17 mouse cellular contexts compared by ENCODE assay signal in genomic region chr5:139809397-139809796, GRCm38 (mm10). TPM values are rescaled to one million over a fixed set of nuclear protein-coding genes. Genes with fewer than 3 reads are reported as not detected.
DNase-seq lines count a peak whose midpoint lies in the region; ATAC-seq and TF ChIP-seq lines count a peak whose summit lies in the region.
"Had no signal": no experiment of that assay in that cellular context is flagged by ENCODE, and none has a peak within 500 bp of the region (broad histone marks: within the 10 kb centered on the region; RNA-seq: fewer than 3 reads in every experiment).

No protein-coding gene starts in this region.

- peaks cover 26% of the 10 kb centered on the region for H3K36me3 ChIP-seq in G1E (replicated peaks)
- H3K36me3 ChIP-seq in liver, embryonic 12.5 days: peaks cover 21% of the 10 kb centered on the region
- no peaks in the 10 kb centered on the region for H3K36me3 ChIP-seq in hindbrain, embryonic 16.5 days (ENCODE audit: control insufficient read depth, insufficient read depth, low read length)
- H3K36me3 ChIP-seq: embryonic facial prominence, embryonic 12.5 days; stomach, embryonic 15.5 days had no signal

- H3K4me1 ChIP-seq in G1E (ENCODE audit: insufficient read depth, low read depth, low read length): peaks cover 71% of the 10 kb centered on the region
- H3K4me1 ChIP-seq in liver, embryonic 12.5 days: peaks cover 80% of the 10 kb centered on the region
- no peaks in the 10 kb centered on the region for H3K4me1 ChIP-seq in hindbrain, embryonic 16.5 days (ENCODE audit: control insufficient read depth, insufficient read depth, low read depth, low read length)
- H3K4me1 ChIP-seq: embryonic facial prominence, embryonic 12.5 days had no signal

- peak overlapping the region; percentile 73; the same call in 1 of the 2 replicates for H3K27ac ChIP-seq in liver, embryonic 12.5 days
- H3K27ac ChIP-seq in hindbrain, embryonic 16.5 days (ENCODE audit: low read depth, low read length): no peak overlapping the region
- H3K27ac ChIP-seq: embryonic facial prominence, embryonic 12.5 days; macrophage; stomach, embryonic 15.5 days had no signal

- TF ChIP-seq CTCF in G1E (IDR thresholded peaks at IDR 0.05; ENCODE audit: low read depth, low read length): peak; percentile 10; the same call in 1 of the 2 replicates

- ATAC-seq in G1E (ENCODE audit: extremely low read depth, insufficient number of reproducible peaks, low FRiP score, poor library complexity, severe bottlenecking): no peak
- ATAC-seq in liver, embryonic 12.5 days: no peak
- no peak for ATAC-seq in hindbrain, embryonic 16.5 days

- no peak overlapping the region for H3K4me2 ChIP-seq in liver, embryonic 12.5 days
- no peak overlapping the region for H3K4me2 ChIP-seq in hindbrain, embryonic 16.5 days (ENCODE audit: low read length)
- H3K4me2 ChIP-seq: embryonic facial prominence, embryonic 12.5 days; stomach, embryonic 15.5 days had no signal

- 39% methylated on average over 4 of the region's 4 CpGs for WGBS in liver, embryonic 12.5 days (ENCODE audit: insufficient replicate concordance)
- WGBS in hindbrain, embryonic 16.5 days: 61% methylated on average over 4 of the region's 4 CpGs

- H3K9me3 ChIP-seq in G1E (replicated peaks): peaks cover 9% of the 10 kb centered on the region
- no peaks in the 10 kb centered on the region; the same call in 1 of the 2 replicates for H3K9me3 ChIP-seq in liver, embryonic 12.5 days (replicated peaks)
- H3K9me3 ChIP-seq in hindbrain, embryonic 16.5 days (ENCODE audit: control insufficient read depth, low read length): no peaks in the 10 kb centered on the region
- H3K9me3 ChIP-seq: embryonic facial prominence, embryonic 12.5 days; stomach, embryonic 15.5 days had no signal

- H3K9ac ChIP-seq in liver, embryonic 12.5 days: no peak overlapping the region
- no peak overlapping the region for H3K9ac ChIP-seq in hindbrain, embryonic 16.5 days (ENCODE audit: low read depth, low read length)
- H3K9ac ChIP-seq: embryonic facial prominence, embryonic 12.5 days; stomach, embryonic 15.5 days had no signal

- H3K27me3 ChIP-seq in G1E (ENCODE audit: insufficient read depth, low read length): no peaks in the 10 kb centered on the region; the same call in 1 of the 2 replicates
- peaks cover 20% of the 10 kb centered on the region for H3K27me3 ChIP-seq in liver, embryonic 12.5 days (replicated peaks)
- peaks cover 10% of the 10 kb centered on the region for H3K27me3 ChIP-seq in hindbrain, embryonic 16.5 days (replicated peaks; ENCODE audit: control insufficient read depth, insufficient read depth, low read length)

- H3K4me3 ChIP-seq in G1E (ENCODE audit: low read depth, low read length): no peak overlapping the region
- no peak overlapping the region for H3K4me3 ChIP-seq in liver, embryonic 12.5 days
- H3K4me3 ChIP-seq in hindbrain, embryonic 16.5 days (ENCODE audit: low read length): no peak overlapping the region
- H3K4me3 ChIP-seq: embryonic facial prominence, embryonic 12.5 days; myocyte; stomach, embryonic 15.5 days had no signal

- peak; percentile 10 for DNase-seq in kidney, adult 11 months
- DNase-seq in kidney, postnatal 10 days: no peak
- DNase-seq in 416B (ENCODE audit: low read depth): peak; percentile 67
- no peak for DNase-seq in G1E (ENCODE audit: low spot score)
- DNase-seq in cerebellum, postnatal 36 days: no peak
- DNase-seq in layer of hippocampus, adult 9-10 months (ENCODE audit: low spot score): no peak
- DNase-seq: adrenal gland, postnatal 14 days; cerebellum, adult 9-10 months; heart, postnatal 10 days; kidney, adult 9 months had no signal

RNA-seq across cellular contexts. Expression of gene Tmem184a, which starts 10.3 kb away (rescaled TPM):
- total RNA-seq in G1E (2014; fragmentation: Nextera tagmentation): 2.4 and 3.4 TPM in 2 replicates
- 1.0 and 1.3 TPM in 2 replicates for total RNA-seq in G1E (2017)
- polyA plus RNA-seq in G1E (2012): 4.2 and 5.7 TPM in 2 replicates
- polyA plus RNA-seq in liver, embryonic 12.5 days (2016; fragmentation: Nextera tagmentation; extraction: Ambion mirVana): 1.6 TPM in 2 replicates
- 0.05 and 0.09 TPM in 2 replicates for polyA plus RNA-seq in hindbrain, embryonic 16.5 days (2015; fragmentation: Nextera tagmentation; extraction: Ambion mirVana)
- polyA plus RNA-seq: macrophage had no signal

RNA-seq across cellular contexts. Expression of gene Gm26938, which starts 16.8 kb away (rescaled TPM):
- total RNA-seq in G1E (2014; fragmentation: Nextera tagmentation) (not detected in 2 replicates), G1E (2017) (not detected in 2 replicates)
- not detected in 2 replicates for polyA plus RNA-seq in G1E (2012)
- polyA plus RNA-seq in liver, embryonic 12.5 days (2016; fragmentation: Nextera tagmentation; extraction: Ambion mirVana): not detected in 2 replicates
- polyA plus RNA-seq in hindbrain, embryonic 16.5 days (2015; fragmentation: Nextera tagmentation; extraction: Ambion mirVana): not detected in 2 replicates
- total RNA-seq: adrenal gland, postnatal 14 days; heart, postnatal 10 days; left cerebral cortex, postnatal 10 days had no signal
- polyA plus RNA-seq: embryonic facial prominence, embryonic 12.5 days; macrophage; myocyte; stomach, embryonic 15.5 days had no signal

RNA-seq across cellular contexts. Expression of gene Psmg3, which starts 17.3 kb away (rescaled TPM):
- 14.0 and 17.5 TPM in 2 replicates for total RNA-seq in G1E (2014; fragmentation: Nextera tagmentation)
- 29.3 and 34.7 TPM in 2 replicates for total RNA-seq in G1E (2017)
- 50.3 and 52.7 TPM in 2 replicates for polyA plus RNA-seq in G1E (2012)
- polyA plus RNA-seq in liver, embryonic 12.5 days (2016; fragmentation: Nextera tagmentation; extraction: Ambion mirVana): 75.6 and 80.9 TPM in 2 replicates
- polyA plus RNA-seq in hindbrain, embryonic 16.5 days (2015; fragmentation: Nextera tagmentation; extraction: Ambion mirVana): 70.7 and 73.0 TPM in 2 replicates

RNA-seq across cellular contexts. Expression of gene Mafk, which starts 18.1 kb away (rescaled TPM):
- total RNA-seq in G1E (2014; fragmentation: Nextera tagmentation) (6.6 and 14.6 TPM in 2 replicates), G1E (2017) (24.9 and 30.9 TPM in 2 replicates)
- 34.5 and 39.6 TPM in 2 replicates for polyA plus RNA-seq in G1E (2012)
- polyA plus RNA-seq in liver, embryonic 12.5 days (2016; fragmentation: Nextera tagmentation; extraction: Ambion mirVana): 47.7 and 48.9 TPM in 2 replicates
- 12.1 and 13.0 TPM in 2 replicates for polyA plus RNA-seq in hindbrain, embryonic 16.5 days (2015; fragmentation: Nextera tagmentation; extraction: Ambion mirVana)

RNA-seq across cellular contexts. Expression of gene Ints1, which starts 33.9 kb away (rescaled TPM):
- total RNA-seq in G1E (2014; fragmentation: Nextera tagmentation): 67.6 and 84.0 TPM in 2 replicates
- 22.1 and 25.2 TPM in 2 replicates for total RNA-seq in G1E (2017)
- 108 and 115 TPM in 2 replicates for polyA plus RNA-seq in G1E (2012)
- 21.8 and 23.3 TPM in 2 replicates for polyA plus RNA-seq in liver, embryonic 12.5 days (2016; fragmentation: Nextera tagmentation; extraction: Ambion mirVana)
- polyA plus RNA-seq in hindbrain, embryonic 16.5 days (2015; fragmentation: Nextera tagmentation; extraction: Ambion mirVana): 27.1 and 32.6 TPM in 2 replicates

Comparison
In these comparisons a context has a peak if more than half of its experiments do, and no peak if none do; other contexts are left out.
1. DNase-seq: peak in kidney, adult 11 months (single experiment) and 416B (single experiment); none in kidney, postnatal 10 days (single experiment), G1E (single experiment), cerebellum, postnatal 36 days (0 of 2) and layer of hippocampus, adult 9-10 months (single experiment).